Mouse (Mus musculus) liver, adult 2 months (tissue): ENCODE measurements around the gene Mrps26.

Experiments
- CTCF ChIP-seq: fragments of 200-500 bp; IDR thresholded peaks from 2 replicates; pipeline ENCODE4 v1.5.1; 2011; ENCODE audit warnings: low read depth, low read length, control low read depth
- POLR2A ChIP-seq: fragments of 200-500 bp; IDR thresholded peaks from 2 replicates; pipeline ENCODE4 v1.6.1; 2011; ENCODE audit warnings: low read length, control low read depth; ENCODE audit not compliant: insufficient read depth; ENCODE audit errors: extremely low read depth

DNA sequence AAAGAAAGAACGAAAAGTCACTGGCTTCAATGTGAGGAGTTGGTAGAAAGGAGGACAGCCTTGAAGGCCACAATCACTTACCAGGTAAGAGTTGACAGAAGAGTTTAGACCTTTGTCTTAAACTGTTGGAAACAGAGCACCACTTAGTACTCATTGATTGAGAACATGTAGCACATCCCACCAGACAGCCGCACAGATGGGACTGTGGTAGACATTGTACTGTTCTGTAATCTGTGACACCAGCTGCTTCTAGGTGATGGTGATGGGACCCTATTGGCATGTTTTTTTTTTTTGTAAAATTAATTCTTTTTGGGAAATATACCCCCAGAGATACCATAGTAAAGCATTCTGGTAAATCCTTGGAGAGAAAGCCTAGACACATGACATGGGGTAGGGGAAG lies 41.6 kb upstream of the Mrps26 start:
- TF ChIP-seq CTCF (no peak), POLR2A (no peak)
